Mouse (Mus musculus) urinary bladder, postnatal 25 days (tissue): Measurements from ENCODE around the gene Prr22.
A peak's percentile ranks its signal among the peaks of the same experiment; 100 is the strongest.

Source experiments
- DNase-seq: peaks from one replicate; pipeline ENCODE4 v3.0.0; 2022; ENCODE audit warnings: low spot score

Gene Prr22

GRCm38 (mm10) chr17:56761077-56761476, 9.0 kb upstream of the Prr22 start:
- no peak for DNase-seq

GRCm38 (mm10) chr17:56761991-56762410, 8.0 kb upstream of the Prr22 start:
- DNase-seq, result peak; percentile 86

GRCm38 (mm10) chr17:56762769-56763731, 7.0 kb upstream of the Prr22 start:
- DNase-seq, result peak; percentile 46

DNA sequence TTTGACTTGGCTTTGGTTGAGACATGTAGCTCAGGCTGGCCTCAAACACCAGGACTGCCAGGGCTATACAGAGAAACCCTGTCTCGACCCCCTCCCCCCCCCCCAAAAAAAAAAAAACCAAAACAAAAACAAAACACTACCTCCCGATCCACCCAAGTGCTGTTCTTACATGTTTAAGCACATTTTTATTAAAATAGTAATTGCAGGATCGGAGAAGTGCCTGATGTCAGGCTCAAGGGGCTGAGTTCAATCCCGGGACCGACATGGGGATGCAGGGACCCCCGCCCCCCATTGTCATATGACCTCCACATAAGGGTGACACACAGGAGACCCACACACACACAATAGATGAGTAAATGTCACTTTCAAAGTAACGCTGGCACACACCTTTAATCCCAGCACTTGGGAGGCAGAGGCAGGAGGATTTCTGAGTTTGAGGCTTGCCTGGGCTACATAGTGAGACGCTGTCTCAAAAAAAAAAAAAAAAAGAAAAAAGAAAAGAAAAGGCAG, 6.3 kb upstream of the Prr22 start:
- DNase-seq, result no peak

DNA sequence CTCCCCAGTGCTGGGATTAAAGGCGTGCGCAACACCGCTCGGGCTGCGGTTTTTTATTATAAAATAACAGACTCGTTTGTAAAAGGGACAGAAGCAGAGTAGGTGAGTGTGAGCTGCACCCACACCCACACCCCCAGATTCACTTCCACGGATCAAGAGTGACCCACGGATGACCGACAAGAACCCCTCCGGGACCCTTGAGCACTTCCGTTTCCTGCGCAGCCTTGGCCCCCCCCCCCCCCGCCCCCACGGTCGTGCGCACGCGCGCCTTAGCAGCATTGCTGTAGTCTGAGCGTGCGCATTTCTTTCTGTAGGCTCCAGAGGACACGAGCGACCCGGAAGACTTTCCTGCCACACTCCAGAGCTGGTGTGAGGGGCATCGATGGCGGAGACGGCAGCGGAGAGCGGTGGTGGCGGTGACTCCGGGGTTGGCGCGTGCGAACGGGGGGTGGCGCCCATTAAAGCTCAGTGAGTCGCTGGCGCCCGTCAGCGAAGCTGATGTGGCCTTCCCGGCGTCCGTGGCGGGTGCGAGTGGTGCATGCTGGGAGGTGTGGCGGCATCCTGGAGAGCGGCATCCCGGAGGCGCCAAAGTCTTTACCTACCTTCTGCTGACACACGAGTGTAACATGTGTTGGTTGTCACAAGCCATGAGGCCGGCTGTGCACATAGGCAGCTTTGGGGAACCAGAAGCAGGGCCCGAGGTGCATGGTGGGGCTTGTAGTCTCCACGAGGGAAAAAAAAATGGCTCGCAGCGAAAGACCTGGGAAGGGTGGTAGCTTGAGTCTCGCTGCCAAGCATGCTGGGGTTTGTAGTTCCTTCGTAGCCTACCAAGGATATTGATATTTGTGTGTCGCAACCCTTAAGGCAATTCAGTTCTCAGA, 5.3 kb upstream of the Prr22 start, which contains the start of gene Dus3l:
Dus3l (plus strand) TSS at position 284 of the 881 bp plus-strand sequence.
- peak; percentile 77 for DNase-seq

DNA sequence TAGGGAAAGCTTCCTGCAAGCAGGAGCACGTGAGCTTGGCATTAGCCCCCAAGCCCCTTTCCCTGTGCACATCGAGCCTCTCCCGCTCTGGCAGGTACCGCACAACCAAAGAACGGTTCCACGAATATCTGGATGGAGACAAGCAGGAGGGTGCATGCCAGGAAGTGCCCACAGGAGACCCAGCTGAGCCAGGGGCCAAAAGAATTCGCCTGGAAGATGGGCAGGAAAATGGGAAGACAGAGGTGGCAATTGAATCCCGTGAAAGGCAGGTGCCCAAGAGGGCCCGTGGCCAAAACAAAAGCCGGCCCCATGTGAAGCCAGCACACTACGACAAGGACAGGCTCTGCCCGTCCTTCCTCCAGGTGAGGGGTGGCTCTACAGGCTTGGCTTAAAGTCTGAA, 4.6 kb upstream of the Prr22 start:
- no peak for DNase-seq

DNA sequence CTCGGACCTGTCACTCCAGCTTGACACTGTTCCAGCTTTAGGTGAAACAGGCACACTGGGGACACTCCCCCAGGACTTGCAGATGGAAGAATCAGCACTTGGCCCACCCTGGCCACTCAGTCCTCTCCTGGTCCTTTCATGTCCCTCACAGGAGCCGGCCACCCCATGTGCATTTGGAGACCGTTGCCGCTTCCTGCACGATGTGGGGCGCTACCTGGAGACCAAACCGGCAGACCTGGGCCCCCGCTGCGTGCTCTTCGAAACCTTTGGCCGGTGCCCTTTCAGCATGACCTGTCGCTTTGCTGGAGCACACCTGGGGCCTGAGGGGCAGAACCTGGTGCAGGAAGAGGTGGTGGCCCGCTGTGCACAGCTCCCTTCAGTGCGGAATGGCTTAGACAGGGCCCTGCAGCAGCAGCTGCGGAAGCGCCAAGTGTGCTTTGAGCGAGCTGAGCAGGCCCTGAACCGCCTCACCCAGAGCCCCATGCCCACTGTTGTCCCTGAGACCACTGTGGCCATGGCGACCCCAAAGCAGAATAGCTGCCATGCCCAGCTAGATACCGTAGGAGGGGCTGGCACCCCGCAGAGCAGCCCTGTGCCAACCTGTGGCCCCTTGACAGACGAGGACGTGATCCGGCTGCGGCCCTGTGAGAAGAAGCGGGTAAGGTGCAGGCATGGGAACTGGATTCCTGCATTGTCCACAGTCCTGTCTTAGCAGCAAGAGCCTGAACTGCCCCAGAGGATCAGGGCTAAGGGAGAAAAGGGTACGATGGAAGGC, 3.2 kb upstream of the Prr22 start:
- no peak for DNase-seq

DNA sequence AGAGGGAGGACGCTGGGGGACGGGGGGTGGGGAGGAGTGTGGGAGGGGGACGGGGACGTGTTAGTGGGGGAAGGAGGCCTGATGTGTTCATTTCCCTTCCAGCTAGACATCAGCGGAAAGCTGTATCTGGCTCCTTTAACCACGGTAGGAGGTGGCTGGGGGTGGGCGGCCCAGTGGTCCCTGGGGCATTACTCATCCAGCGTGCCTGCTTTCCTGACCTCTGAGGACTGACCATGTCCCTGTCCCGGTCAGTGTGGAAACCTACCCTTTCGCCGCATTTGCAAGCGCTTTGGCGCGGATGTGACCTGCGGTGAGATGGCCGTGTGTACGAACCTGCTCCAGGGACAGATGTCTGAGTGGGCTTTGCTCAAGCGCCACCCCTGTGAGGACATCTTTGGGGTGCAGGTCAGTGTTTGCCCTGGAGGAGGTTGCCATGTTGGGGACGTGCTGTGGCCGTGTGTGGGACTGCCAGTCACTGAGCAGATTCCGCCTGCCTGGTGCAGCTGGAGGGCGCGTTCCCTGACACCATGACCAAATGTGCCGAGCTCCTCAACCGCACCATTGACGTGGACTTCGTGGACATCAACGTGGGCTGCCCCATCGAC, 2.4 kb upstream of the Prr22 start:
- DNase-seq, result no peak

GRCm38 (mm10) chr17:56768941-56769340, 1.1 kb upstream of the Prr22 start:
- no peak for DNase-seq

DNA sequence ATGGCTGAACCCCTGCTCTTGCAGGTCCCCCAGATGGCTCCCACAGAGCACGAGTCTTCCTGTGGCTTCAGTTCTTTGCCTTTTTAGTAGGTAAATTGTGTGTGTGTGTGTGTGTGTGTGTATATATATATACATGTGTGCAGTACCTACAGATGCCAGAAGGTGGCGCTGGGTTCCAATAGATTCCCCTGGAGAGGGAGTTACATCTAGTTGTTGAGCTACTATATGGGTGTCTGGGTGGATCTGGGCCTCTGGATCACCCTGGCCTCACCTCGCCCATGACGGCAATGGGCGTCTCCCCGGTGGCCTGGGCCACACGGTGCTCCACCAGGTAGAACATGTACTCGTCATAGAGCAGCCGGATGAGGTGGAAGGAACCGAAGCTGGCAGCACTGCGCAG, 7.5 kb downstream of the Prr22 start:
- DNase-seq, result no peak

- no peak for DNase-seq
Measured at GRCm38 (mm10) chr17:56778779-56779362, 8.8 kb downstream of the Prr22 start.

DNA sequence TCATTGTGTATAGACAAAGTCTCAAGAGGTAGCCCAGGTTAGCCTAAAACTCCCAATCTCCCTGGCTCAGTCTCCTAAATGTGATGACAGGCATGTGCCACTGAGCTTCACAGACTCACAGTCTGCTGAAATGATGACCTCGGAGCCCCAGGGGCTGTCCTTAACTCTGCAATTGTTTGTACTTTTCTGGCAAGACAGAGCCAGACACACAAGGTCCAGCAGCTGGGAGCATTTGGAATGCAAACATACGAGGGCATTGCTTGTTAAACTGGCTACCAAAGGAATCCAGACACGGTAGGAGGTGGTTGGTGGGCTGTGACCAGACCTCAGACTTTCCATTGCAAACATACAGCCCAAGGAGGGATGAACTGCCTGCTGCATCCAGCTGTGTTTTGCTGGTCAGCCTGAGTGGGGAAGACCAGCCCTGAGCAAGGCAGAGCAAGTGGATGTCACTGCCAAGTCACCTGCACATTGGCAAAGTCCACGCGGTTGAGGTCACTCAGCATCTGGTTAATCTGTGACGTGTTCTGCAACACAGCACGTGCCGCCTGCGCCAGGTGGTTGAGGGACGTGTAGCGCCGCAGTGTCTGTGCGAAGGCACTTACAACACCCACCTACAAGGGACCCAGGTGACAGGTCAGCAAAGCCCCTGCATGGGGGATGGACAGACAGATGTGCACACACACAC, 10.4 kb downstream of the Prr22 start:
- no peak for DNase-seq

DNA sequence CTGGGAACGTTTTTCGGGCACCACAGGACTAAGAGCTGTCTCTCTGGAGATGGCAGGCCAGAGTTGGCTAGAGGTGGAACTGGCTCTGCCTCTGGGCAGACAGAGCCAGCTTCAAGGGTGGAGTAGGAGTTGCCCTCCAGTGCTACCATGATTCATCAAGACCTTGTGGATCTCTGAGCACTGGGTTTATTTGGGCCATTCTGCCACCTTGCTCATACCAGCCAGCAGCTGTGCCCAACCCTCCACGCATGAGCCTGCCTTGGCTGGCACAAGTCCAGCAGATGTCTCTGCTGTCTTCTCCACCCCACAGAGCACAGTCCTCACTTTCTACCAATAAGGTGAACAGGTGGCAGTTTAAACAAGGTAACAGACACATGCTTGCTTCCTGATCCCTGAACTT, 18.8 kb downstream of the Prr22 start:
- DNase-seq, result no peak

GRCm38 (mm10) chr17:56789286-56789685, 19.2 kb downstream of the Prr22 start:
- DNase-seq, result no peak

DNA sequence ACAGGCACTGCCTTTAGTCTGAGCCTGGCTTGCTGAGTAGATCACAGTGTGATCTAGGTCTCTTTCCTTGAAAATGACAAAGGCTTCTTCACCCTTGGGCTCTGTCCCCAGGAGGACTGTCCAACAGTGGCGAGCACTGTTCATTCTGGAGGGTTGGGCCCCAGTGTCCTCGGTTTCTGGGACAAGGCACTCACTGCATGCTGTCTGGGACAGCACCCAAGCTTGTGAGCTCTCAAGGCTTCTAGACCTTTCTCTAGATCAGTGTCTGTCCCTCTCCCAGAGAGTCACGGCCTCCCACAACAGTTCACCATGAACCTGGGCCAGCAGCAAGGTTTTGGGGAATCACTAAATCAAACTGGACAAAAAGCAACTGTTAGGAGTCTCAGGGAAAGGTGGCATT, 22.5 kb downstream of the Prr22 start:
- no peak for DNase-seq

GRCm38 (mm10) chr17:56793614-56794319, 23.7 kb downstream of the Prr22 start:
- no peak for DNase-seq

- no peak for DNase-seq
Measured at GRCm38 (mm10) chr17:56799276-56799675, 29.2 kb downstream of the Prr22 start.

DNA sequence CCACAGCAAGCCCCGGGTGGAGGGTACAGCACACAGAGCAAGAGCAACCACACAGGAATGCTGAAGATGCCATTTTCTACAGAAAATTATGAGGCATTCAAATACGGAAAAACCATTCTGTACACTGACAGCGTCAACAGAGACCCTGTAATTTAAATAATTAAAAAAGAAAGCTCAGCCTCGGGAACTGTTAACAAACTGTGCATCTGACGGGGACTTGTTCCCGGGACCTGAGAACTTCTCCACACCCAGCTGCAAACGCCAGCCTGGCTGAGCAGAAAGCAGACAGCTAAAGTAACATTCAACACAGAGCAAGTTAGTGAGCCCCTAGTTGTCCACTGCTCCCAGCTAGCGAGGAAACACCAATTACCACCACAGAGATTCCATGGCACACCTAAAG, 32.0 kb downstream of the Prr22 start:
- DNase-seq, result no peak

DNA sequence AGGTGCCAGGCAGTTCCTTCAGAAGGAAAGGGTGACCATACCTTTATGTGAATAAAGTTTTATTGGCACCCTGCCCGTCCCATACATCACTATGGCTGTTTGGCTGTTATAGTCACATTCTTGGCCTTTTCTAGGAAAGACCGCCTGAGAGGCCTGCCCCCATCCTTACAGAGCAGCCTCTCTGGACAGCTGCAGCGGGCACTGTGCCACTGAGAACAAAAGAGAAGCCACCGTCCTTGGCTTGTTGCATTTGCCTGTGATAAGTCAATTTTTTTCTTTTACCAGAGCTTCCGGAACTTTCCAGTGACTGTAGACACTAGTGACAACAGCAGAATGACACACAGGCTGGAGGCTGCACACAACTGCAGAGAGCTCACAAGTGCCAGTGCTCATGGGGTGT, 34.9 kb downstream of the Prr22 start:
- DNase-seq, result no peak

GRCm38 (mm10) chr17:56805784-56806183, 35.7 kb downstream of the Prr22 start:
- no peak for DNase-seq
